Mouse (Mus musculus): ENCODE results near the gene Dok1. TPM values are rescaled to one million over a fixed set of nuclear protein-coding genes. Genes with fewer than 3 reads are reported as not detected.

Dok1 gene
- total RNA-seq, 1 experiment from 2014 or later, result 44.9 TPM

DNA sequence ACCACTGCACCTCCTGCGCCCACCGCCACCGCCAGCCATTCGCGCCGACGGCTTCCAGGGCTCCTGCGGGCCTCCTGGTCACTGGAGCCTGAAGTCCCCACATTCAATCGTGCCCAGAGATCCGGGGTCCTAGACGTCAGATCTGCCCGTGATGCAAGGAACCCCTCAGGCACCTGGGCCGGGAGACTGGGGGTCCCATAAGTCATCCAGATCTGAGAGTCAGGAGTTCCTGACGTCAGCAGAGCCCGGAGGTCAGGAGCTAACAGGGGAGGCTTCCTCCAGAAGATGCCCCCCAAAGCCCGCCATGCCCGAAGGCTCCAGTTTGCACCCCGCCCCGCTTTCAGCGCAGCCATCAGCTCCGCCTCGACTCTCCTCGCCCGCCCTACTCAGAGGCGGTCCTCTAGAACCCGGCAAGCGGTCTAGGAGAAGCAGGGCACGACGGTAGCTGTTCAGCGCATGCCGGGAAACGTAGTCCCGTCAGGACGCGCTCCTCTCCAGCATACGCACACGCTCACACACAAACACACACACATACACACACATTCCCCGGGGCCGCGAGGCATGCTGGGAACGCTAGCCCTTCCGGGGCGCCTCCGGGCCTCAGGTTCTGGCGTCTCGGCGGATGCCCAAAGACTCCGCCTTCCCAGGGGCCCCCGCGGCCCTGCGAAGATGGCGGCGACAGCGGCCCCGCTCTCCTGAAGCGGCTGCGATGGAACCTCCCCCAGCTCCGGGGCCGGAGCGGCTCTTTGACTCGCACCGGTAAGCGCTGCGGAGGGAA lies 21.0 kb upstream of the Dok1 start, which contains the start of gene Aup1:
Gene Aup1 (plus strand): TSS at position 448 of the 778 bp plus-strand sequence.
- ATAC-seq (replicated peaks; ENCODE audit: insufficient number of reproducible peaks, low FRiP score, low TSS enrichment, poor library complexity, severe bottlenecking), result peak; percentile 93

DNA sequence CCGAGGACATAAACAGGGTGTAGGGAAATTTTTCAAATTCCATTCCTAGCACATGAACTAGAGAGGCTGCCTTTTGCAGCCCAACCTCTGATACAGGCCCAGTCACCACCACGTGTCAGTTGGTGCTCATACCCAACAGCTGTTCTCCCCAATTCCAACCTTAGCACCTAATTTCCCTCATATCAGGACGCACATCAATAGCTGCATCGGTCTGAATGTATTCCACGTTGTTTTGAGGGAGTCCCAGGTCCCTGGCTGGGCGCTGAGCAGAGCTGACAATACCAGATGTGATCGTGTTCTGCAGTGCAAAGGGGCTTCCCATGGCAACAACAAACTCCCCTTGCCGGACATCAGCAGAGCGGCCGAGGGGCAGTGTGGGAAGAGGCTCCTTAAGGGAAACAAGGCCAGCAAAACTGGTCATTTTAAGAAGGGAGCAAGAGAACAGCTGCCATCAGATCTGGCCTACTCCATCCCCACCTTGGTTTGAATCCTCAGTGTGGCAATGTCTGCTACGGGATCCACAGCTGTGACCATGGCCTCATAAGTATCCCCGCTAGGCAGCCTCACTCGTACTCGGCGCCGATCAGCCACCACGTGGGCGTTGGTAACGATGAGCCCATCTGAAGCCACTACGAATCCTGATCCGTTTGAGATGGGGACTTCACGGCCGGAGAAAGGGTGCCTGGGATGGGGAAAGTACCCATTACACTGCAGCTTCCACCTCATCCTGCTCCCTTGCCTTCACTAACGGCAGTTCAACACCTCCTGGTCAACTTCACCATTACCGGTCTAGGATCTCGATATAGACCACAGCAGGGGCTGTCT lies 20.1 kb upstream of the Dok1 start:
- peak; percentile 15 for ATAC-seq (replicated peaks; ENCODE audit: insufficient number of reproducible peaks, low FRiP score, low TSS enrichment, poor library complexity, severe bottlenecking)

DNA sequence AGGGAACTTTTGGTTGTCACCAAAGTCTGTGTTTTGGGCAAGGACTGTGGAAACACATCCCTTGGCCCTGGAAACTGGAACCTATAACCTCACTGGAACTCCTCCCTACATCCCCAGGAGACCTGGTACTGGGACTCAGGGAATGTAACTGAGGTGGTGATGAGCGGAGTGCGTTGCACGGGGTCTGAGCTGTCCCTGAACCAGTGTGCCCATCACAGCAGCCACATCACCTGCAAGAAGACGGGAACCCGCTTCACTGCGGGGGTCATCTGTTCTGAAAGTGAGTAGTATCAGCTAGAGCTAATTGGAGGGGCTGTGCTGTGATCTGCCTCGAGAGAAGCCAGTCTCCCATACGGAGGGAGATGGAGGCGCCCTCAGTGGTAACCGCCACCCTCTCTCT lies 16.1 kb upstream of the Dok1 start:
- no peak for ATAC-seq (replicated peaks; ENCODE audit: insufficient number of reproducible peaks, low FRiP score, low TSS enrichment, poor library complexity, severe bottlenecking)

DNA sequence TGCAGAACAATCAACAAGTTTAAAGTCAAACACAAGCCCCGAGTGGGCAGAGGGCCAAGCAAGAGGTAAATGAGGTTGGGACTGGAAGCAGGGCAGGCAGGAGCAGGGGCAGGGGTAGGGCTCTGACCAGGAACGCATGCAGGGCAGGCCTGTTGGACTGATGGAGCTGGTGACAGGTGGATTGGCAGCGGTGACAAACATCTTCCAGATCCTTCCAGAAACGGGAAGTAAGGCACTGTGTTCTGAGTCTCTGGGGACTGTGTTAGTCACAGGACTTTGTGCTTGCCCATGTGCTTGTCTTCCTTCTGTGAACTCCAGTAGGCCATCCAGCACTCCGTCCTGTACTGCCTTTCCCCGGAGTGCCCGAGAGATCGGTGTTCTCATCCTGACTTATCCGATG lies 11.5 kb upstream of the Dok1 start:
- peak; percentile 49 for ATAC-seq (replicated peaks; ENCODE audit: insufficient number of reproducible peaks, low FRiP score, low TSS enrichment, poor library complexity, severe bottlenecking)

DNA sequence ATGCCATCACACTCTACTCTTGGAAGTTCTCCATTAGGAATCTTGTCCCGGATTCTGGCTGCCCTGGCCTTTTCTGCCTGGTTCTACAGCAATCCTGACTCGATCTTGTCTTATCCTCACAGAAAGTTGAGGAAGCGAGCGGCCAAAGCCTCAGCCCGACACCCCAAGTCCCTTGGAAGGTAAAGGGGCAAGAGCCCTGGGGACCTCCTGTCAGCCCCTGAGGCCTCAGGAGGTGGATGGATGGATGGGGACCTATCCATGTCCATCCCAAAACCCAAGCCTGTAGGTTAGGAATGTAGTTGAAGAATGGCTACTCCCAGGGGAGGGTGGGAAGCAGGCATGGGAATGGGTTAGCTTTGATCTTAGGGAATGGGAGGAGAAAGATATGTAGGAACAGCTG lies 10.7 kb upstream of the Dok1 start:
- no peak for ATAC-seq (replicated peaks; ENCODE audit: insufficient number of reproducible peaks, low FRiP score, low TSS enrichment, poor library complexity, severe bottlenecking)

DNA sequence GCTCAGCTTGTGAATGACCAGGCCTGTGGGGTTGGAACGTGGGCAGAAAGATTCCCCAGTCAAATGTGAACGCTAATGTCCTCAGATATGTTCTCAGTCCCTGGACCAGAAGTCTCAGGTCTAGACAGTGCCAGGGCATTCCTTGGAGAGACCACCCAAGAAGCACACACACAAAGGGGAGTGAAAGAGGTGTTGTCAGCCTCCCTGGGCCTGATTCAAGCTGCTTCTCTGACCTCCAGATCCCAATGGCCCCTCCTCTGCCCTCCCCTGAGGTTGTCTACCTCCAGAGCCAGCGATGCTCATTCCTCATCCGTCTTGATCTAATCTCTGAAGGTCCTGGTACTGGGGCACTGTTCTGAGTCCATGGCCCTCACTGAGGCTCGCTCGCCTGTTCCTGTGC lies 10.3 kb upstream of the Dok1 start:
- no peak for ATAC-seq (replicated peaks; ENCODE audit: insufficient number of reproducible peaks, low FRiP score, low TSS enrichment, poor library complexity, severe bottlenecking)

DNA sequence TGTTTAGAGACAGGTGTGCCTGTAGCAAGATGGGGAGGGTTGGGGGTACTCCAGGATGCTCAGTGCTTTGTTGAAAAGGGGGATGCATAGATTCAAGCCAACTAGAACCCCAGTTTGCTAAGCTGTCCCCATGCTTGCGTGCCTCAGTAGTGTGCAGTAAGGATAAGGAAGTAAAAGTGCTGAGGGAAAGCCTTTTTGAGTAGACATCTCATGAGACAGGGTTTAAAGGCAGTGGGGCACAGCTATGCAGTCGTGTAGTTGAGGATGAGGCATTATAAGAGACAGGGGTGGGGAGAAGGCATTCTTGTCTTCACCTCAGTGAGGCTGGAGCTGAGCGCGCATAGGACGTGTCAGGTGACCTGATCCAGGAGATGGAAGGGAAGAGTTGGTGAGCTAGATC lies 7.3 kb upstream of the Dok1 start:
- ATAC-seq (replicated peaks; ENCODE audit: insufficient number of reproducible peaks, low FRiP score, low TSS enrichment, poor library complexity, severe bottlenecking), result no peak

DNA sequence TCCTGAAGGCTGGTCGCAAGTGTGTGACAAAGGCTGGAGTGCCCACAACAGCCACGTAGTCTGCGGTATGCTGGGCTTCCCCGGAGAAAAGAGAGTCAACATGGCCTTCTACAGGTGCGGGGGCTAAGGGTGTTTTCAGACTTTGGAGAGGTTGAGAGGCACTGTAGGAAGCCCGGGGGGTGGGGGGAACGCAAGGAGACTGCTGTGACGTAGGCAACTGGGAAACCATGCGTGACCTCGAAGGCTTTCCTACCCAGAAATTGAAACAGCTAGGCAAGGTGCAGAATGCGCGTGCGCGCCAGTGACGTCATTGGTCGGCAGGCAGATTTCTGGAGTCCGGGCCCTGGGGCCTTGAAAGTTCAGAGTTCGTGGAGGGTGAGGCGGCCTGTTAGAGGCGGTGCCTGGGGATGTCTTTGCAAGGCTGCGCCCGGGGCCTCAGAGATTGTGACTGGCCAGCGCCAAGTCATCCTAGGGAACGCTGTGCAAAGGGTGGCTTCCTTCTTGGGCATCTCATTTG lies 5.3 kb upstream of the Dok1 start:
- peak; percentile 90 for ATAC-seq (replicated peaks; ENCODE audit: insufficient number of reproducible peaks, low FRiP score, low TSS enrichment, poor library complexity, severe bottlenecking)

DNA sequence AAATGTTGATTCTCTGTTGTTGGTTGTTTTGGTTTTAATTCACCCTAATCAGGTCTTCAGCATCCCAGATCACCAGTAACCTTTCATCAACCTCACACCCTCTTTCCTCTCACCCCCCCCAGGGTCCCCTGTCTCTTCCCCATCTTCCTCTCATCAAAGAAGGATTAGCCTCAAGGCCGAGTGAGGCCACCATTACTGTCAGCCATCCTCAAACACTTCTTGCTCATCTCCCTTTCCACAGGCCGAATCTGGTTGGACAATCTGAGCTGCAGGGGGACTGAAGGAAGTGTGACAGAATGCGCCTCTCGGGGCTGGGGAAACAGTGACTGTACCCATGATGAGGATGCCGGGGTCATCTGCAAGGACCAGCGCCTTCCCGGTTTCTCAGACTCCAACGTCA lies 3.9 kb upstream of the Dok1 start:
- no peak for ATAC-seq (replicated peaks; ENCODE audit: insufficient number of reproducible peaks, low FRiP score, low TSS enrichment, poor library complexity, severe bottlenecking)

DNA sequence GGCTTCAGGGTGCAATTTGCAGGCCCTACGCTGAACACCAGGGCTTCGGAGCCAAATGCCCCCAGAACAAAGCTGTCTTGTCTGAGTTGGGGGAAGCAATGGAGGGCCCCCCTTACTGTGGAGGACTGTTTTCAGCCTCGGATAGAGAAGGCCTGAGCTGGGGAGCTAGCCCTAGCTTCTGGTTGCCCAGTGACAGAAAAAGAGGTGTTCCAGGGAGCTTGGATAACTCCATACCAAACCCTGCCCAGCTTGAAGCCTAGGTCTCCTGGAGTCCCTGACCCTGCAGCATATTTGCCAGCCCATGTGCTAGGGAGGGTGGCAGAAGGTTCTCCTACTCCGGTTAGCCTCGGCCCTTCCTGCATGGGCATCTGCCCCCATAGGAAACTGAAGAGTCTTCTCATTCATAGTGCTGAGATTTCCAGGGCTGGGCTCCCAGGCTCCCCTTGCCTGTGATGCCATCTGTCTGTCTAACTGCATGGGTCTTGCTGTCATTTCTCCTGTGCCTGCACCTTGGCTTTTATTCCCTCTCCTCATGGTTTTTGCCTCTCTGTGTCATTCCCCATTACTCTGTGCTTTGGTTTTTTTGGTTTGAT lies 1.3 kb upstream of the Dok1 start:
- ATAC-seq (replicated peaks; ENCODE audit: insufficient number of reproducible peaks, low FRiP score, low TSS enrichment, poor library complexity, severe bottlenecking), result no peak

DNA sequence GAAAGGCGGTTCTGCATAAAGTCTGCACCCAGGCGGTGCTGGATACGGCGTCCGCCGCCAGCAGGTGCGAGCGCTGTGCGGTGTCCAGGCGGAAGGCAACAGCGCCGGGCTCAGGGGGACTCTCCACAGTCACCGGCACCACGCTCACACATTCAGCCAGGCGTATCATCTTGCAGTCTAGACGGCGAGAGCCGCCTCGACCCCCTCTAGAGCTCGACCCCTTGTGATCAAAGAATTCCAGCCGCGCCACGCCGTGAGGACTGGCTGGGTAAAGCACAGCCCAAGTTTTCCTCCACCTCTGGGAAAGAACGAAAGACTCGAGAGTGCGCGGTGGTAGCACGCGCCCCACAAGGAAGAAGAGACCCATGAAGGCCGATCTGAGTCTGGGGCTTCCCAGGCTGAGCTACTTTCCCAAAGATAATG lies 491 bp downstream of the Dok1 start:
- no peak for ATAC-seq (replicated peaks; ENCODE audit: insufficient number of reproducible peaks, low FRiP score, low TSS enrichment, poor library complexity, severe bottlenecking)

DNA sequence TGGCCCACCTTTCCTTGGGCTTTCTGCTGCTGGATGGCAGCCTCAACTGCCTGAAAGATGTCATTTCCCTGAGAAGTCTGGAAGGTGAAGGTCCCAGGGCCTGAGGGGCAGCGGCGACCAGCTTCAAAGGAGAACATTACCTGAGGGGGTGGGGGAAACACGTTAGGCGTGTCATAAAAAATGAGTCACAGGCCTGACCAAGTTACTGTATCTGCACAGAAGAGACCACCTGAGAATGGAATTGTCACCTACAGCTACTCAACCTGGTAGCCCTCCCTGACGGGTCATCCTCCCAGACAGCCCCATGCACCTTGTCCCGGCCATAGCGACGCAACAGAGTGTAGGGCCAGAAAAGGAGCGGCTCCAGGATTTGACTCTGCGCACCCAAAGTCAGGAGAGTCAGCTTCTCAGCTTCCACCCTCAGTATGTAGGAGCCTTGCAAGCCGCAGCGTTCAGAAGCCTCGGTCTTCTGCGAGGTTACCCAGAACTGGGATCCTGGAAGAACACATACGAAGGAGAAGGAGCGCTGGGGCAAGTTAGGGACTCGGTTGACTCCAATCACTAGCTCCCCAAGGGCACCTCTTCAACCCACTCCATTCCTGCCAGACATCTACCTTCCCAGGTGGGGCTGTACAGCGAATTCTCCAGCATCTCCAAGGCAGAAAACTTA lies 1.2 kb downstream of the Dok1 start:
- ATAC-seq (replicated peaks; ENCODE audit: insufficient number of reproducible peaks, low FRiP score, low TSS enrichment, poor library complexity, severe bottlenecking), result no peak

DNA sequence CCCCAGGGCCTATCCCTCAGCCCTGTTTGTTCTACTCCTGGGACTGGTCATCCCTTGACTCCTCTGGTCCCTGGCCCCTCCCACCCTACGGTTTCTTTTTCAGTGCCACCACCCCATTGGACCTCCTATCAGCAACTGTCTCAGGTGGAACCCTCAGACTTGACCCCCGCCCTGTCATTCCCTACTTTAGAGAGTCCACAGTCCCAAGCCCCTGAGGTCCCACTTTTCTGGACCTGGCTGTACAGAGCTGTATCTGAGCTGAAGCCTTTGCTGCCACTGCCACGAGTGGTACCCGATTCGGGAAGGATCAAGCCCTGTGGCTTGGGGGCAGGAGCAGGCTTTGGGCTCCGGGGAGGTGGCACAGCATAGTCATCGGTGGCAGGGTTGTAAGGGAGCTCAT lies 2.2 kb downstream of the Dok1 start:
- no peak for ATAC-seq (replicated peaks; ENCODE audit: insufficient number of reproducible peaks, low FRiP score, low TSS enrichment, poor library complexity, severe bottlenecking)

DNA sequence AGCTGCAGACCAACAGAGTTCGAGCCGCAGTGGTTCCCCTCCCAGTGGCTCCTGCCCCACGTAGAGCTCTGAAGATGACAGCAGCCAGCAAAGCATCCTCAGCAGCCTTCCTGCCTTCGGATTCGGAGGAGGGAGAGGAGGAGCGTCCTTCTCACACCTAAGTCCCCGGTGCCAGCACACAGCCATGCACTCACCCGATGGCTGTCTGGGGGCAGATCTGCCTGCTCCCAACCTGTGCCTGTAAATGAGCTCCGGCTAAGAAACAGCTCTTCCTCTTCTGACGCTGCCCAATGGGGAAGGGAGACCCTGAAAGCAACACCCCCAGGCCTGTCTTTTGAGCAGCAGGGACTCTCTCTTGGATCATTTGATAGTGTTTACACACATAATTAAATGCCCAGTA lies 3.5 kb downstream of the Dok1 start:
- ATAC-seq (replicated peaks; ENCODE audit: insufficient number of reproducible peaks, low FRiP score, low TSS enrichment, poor library complexity, severe bottlenecking), result no peak

DNA sequence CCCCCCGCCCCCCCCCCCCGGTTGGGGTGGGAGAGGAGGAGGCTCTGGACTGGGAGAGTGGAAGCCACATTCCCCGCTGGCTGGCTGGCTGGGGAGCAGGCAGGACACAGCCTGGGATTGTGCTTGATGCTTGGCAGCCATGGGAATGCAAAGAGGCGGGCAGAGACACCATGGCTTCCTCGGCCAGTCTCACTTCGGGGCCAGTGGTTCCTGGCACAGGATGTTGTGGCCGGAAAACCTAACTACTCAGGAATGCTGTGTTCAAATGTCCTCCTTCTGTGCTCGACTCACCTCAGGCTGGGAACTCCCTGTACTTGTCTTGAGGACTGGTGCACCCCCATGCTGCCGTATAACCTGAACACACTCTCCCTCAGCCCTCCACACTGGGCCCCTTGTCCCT lies 5.6 kb downstream of the Dok1 start:
- ATAC-seq (replicated peaks; ENCODE audit: insufficient number of reproducible peaks, low FRiP score, low TSS enrichment, poor library complexity, severe bottlenecking), result no peak

DNA sequence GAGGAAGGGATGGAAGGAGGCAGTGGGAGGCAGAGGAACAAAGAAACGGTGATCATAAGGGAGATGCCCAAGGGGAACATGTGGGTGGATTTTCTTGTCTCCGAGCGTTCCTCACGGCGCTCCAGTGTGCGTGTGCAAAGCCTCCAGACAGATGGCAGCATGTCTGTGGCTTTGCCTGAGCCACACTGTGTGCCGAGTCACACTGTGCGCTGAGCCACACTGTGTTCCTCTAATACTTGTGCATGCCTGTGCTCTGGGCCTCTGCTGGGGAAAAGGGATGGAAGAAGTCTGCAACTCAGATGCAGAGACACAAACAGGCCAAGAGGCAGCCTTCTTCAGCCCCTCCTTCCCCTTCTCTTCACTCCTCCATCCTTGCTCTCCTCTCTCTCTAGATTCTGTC lies 6.0 kb downstream of the Dok1 start:
- no peak for ATAC-seq (replicated peaks; ENCODE audit: insufficient number of reproducible peaks, low FRiP score, low TSS enrichment, poor library complexity, severe bottlenecking)

DNA sequence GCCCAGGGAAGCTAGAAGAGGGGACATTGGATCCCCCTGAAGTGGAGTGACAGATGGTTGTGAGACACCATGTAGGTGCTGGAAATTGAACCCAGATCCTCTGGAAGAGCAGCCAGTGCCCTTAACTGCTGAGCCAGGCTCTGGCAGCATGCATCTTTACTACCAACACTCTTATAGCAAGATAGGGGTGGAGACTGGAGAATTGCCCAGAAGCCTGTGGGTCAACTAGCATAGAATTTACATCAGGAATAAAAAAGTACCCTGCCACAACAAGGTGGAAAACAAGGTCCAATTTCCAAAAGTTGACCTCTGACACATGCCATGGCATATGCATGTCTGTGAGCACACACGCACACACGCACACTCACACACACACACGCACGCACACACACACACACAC lies 8.1 kb downstream of the Dok1 start:
- ATAC-seq (replicated peaks; ENCODE audit: insufficient number of reproducible peaks, low FRiP score, low TSS enrichment, poor library complexity, severe bottlenecking), result no peak

DNA sequence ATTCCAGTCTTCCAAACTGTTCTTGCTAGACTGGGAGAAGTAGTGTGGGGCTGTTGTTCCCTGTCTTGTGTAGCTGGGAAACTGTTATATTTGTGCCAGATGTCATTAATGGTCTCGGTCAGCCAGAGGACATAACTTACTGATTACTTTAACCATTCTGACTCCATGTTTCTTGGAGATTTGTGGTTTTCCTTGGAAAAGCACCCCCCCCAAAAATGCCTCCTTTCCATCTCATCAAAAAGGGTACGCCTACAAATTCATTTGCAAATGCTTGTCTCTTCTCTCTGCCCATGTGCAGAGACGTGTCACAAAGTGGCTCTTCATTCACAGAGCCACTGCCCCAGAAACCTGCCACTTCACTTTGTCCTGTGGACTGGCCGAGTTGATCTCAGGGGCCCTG lies 8.8 kb downstream of the Dok1 start:
- no peak for ATAC-seq (replicated peaks; ENCODE audit: insufficient number of reproducible peaks, low FRiP score, low TSS enrichment, poor library complexity, severe bottlenecking)

DNA sequence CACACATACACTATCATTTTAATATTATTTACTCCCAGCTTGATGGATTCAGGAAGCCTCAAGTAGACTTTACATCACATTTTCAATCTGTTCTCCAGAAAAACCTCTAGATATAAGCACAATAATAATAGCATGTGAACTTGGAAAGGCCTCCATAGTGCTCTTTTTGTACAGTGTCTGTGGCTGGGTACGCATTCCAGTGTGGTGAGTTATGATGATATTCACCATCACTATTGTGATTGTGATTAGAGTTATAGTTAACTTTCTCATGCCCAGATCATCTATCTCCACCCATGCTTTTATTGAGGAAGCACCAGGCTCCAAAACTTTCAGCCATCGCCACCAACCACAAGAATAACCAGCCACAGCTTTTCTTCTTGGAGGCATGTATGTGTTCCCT lies 9.5 kb downstream of the Dok1 start:
- no peak for ATAC-seq (replicated peaks; ENCODE audit: insufficient number of reproducible peaks, low FRiP score, low TSS enrichment, poor library complexity, severe bottlenecking)

All from monocyte, adult 5-6 weeks (primary cell).